Mouse (Mus musculus) adrenal gland, postnatal 4 days (tissue): ENCODE data around the gene Gtf2h3. TPM values are rescaled to one million over a fixed set of nuclear protein-coding genes. Genes with fewer than 3 reads are reported as not detected.

ENCODE experiments used
- DNase-seq, 2 experiments: peaks; one replicate each; pipeline ENCODE4 v3.0.0; 2021 to 2022; ENCODE audit warnings: low spot score in 2 of 2, mixed read lengths in 2 of 2
- total RNA-seq, 2 experiments: library from RNA; stranded (reverse); gene quantifications; 2 replicates each; pipeline ENCODE4 v1.2.3; 2021

Gtf2h3 gene
- total RNA-seq, 2 experiments from 2014 or later, result 43.2 to 45.5 TPM

- no peak for DNase-seq
These were observed 57.2 kb downstream of the Gtf2h3 start for GRCm38 (mm10) chr5:124636139-124636538.

- DNase-seq, result no peak
These were observed 57.8 kb downstream of the Gtf2h3 start for GRCm38 (mm10) chr5:124636694-124637093.

GRCm38 (mm10) chr5:124637300-124637699 is 58.4 kb downstream of the Gtf2h3 start:
- no peak for DNase-seq

GRCm38 (mm10) chr5:124637836-124638235 is 58.9 kb downstream of the Gtf2h3 start:
- DNase-seq, result no peak

Other genes with a start within 250 kb of the Gtf2h3 start
- 100 to 1,000 TPM; 191 to 204 TPM for gene Cdk2ap1, start 216.1 kb upstream of the Gtf2h3 start, total RNA-seq
- 100 to 1,000 TPM in 1 of 2 experiments, 10 to 100 TPM in 1; 90.4 to 102 TPM for gene Sbno1, start 153.1 kb upstream of the Gtf2h3 start, total RNA-seq
- 100 to 1,000 TPM in 1 of 2 experiments, 10 to 100 TPM in 1; 97.9 to 105 TPM for gene Kmt5a, start 139.2 kb upstream of the Gtf2h3 start, total RNA-seq
- gene Rilpl2, start 100.8 kb upstream of the Gtf2h3 start, total RNA-seq, result 10 to 100 TPM; 27.3 to 31.4 TPM
- 10 to 100 TPM; 17.6 to 22.7 TPM for gene Snrnp35, start 96.0 kb upstream of the Gtf2h3 start, total RNA-seq
- 10 to 100 TPM; 23.0 TPM for gene Rilpl1, start 47.7 kb upstream of the Gtf2h3 start, total RNA-seq
- gene Tmed2, start 38.4 kb upstream of the Gtf2h3 start, total RNA-seq, result 100 to 1,000 TPM; 199 to 213 TPM
- gene Ddx55, start 26.3 kb upstream of the Gtf2h3 start, total RNA-seq, result 10 to 100 TPM; 16.1 to 16.8 TPM
- 10 to 100 TPM; 54.2 to 58.5 TPM for gene Eif2b1, start within 50 bp of the Gtf2h3 start, total RNA-seq
- gene Atp6v0a2, start 49.4 kb downstream of the Gtf2h3 start, total RNA-seq, result 10 to 100 TPM; 48.8 to 49.0 TPM
- 1 to 10 TPM; 1.3 to 1.6 TPM for gene Dnah10, start 145.9 kb downstream of the Gtf2h3 start, total RNA-seq